Mouse (Mus musculus) bone marrow, adult 2 months (tissue): Measurements from ENCODE around the gene Tspear.
"Not testable (repeated sequence)": the region's sequence is repeated elsewhere in the genome, so short reads cannot be mapped to it uniquely, and the experiment has no call there.

ENCODE experiments used
- CTCF ChIP-seq: fragments of 200-500 bp; IDR thresholded peaks from 2 replicates; pipeline ENCODE4 v1.5.1; 2011; ENCODE audit warnings: low read length, control low read depth; ENCODE audit not compliant: control insufficient read depth, insufficient read depth
- POLR2A ChIP-seq: fragments of 200-500 bp; IDR thresholded peaks from 2 replicates; pipeline ENCODE4 v1.6.1; 2011; ENCODE audit warnings: low read depth, mild to moderate bottlenecking, control low read depth, low read length, borderline replicate concordance; ENCODE audit not compliant: control insufficient read depth

- TF ChIP-seq POLR2A, CTCF: not testable (repeated sequence)
These were observed 96.1 kb downstream of the Tspear start, which contains the start of gene Gm3250 for GRCm38 (mm10) chr10:77782442-77782841.
